Mouse (Mus musculus): ENCODE data around the gene Hpgds.

DNA sequence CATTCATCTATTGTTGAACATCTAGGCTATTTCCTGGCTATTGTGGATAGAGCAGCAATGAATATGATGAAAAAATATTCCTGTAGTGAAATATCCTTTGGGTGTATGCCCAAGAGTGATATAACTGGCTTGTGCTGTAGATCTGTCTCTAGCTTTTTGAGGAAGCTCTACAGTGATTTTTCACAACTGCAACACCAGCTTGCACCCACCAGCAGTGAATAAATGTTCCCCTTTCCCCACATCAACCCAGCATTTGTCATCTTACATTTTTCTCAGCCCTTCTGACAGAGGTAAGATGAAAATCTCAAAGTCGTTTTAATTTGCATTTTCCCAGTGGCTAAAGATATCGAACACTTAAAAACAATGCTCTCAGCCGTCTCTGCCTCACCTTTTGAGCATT lies 8.9 kb upstream of the Hpgds start:
- no peak for TF ChIP-seq NANOG (IDR thresholded peaks at IDR 0.05; ENCODE audit: borderline replicate concordance, low read length)
- TF ChIP-seq CTCF (conservative IDR thresholded peaks at IDR 0.05; ENCODE audit: low read length): no peak
- TF ChIP-seq POU5F1 (IDR thresholded peaks at IDR 0.05; ENCODE audit: borderline replicate concordance, low read length): no peak
